Mouse (Mus musculus) limb, embryonic 14.5 days (tissue): Measurements from ENCODE around the gene Igflr1. TPM values are rescaled to one million over a fixed set of nuclear protein-coding genes. Genes with fewer than 3 reads are reported as not detected.

ENCODE experiments used
- ATAC-seq: fragments of 200-750 bp; cut with Nextera tagmentation; 2 replicates; pipeline ENCODE4 v1.8.0; 2017; ENCODE audit warnings: low read depth, moderate number of reproducible peaks, moderate TSS enrichment; ENCODE audit not compliant: low FRiP score
- DNase-seq: peaks from one replicate; pipeline ENCODE4 v3.0.0-alpha.2; 2015; ENCODE audit warnings: low spot score
- H3K27ac ChIP-seq: fragments of 300-500 bp; sonication (generic); replicated peaks from 2 replicates; pipeline ENCODE4 v1.5.1; 2014; ENCODE audit warnings: low read depth, mild to moderate bottlenecking, low read length, moderate library complexity, mixed read lengths
- H3K27me3 ChIP-seq: fragments of 300-500 bp; sonication (generic); 2 replicates; pipeline ENCODE4 v1.6.1; 2014; ENCODE audit warnings: low read length, mixed read lengths; ENCODE audit not compliant: control insufficient read depth, insufficient read depth
- H3K36me3 ChIP-seq: fragments of 300-500 bp; sonication (generic); 2 replicates; pipeline ENCODE4 v1.6.1; 2014; ENCODE audit warnings: mild to moderate bottlenecking, low read length, moderate library complexity, mixed read lengths; ENCODE audit not compliant: control insufficient read depth, insufficient read depth
- H3K4me1 ChIP-seq: fragments of 300-500 bp; sonication (generic); 2 replicates; pipeline ENCODE4 v1.6.1; 2014; ENCODE audit warnings: antibody characterized with exemption, low read length, mixed read lengths; ENCODE audit not compliant: control insufficient read depth, insufficient read depth
- H3K4me2 ChIP-seq: fragments of 300-500 bp; sonication (generic); replicated peaks from 2 replicates; pipeline ENCODE4 v1.6.1; 2014; ENCODE audit warnings: low read depth, mild to moderate bottlenecking, low read length, moderate library complexity; ENCODE audit not compliant: severe bottlenecking
- H3K4me3 ChIP-seq: fragments of 300-500 bp; sonication (generic); replicated peaks from 2 replicates; pipeline ENCODE4 v1.5.1; 2014; ENCODE audit warnings: low read length
- H3K9ac ChIP-seq: fragments of 300-500 bp; sonication (generic); 2 replicates; pipeline ENCODE4 v1.6.1; 2014; ENCODE audit warnings: mild to moderate bottlenecking, low read depth, low read length, moderate library complexity; ENCODE audit not compliant: severe bottlenecking
- H3K9me3 ChIP-seq: fragments of 300-500 bp; sonication (generic); 2 replicates; pipeline ENCODE4 v1.6.1; 2016; ENCODE audit warnings: low read length; ENCODE audit not compliant: control insufficient read depth
- POLR2A ChIP-seq: fragments of 200-500 bp; IDR thresholded peaks from 2 replicates; pipeline ENCODE4 v1.8.0; 2012; ENCODE audit warnings: inconsistent platforms, mild to moderate bottlenecking, moderate library complexity, borderline replicate concordance; ENCODE audit not compliant: insufficient read depth, insufficient read length; ENCODE audit errors: extremely low read depth
- WGBS: fragments of 180-500 bp; shearing (Covaris S2); extraction: QIAGEN DNeasy Blood & Tissue Kit; methylation state at CpG from one replicate; pipeline ENCODE4 v1.1.7; 2014; 5-methylcytosine and 5-hydroxymethylcytosine counted together
- polyA plus RNA-seq, 2 experiments: library from polyadenylated mRNA; depleted of rRNA in 1 of 2; stranded (reverse) in 1 of 2; unstranded in 1 of 2; fragments of >200 nt; fragmentation: Nextera tagmentation in 1 of 2; extraction: Ambion mirVana in 1 of 2; gene quantifications; 2 replicates each; pipeline versions ENCODE4 v1.2.1 to v1.2.3; 2012 to 2014

Gene Igflr1
- polyA plus RNA-seq, 2 experiments, result 1.7 to 5.2 TPM

DNA sequence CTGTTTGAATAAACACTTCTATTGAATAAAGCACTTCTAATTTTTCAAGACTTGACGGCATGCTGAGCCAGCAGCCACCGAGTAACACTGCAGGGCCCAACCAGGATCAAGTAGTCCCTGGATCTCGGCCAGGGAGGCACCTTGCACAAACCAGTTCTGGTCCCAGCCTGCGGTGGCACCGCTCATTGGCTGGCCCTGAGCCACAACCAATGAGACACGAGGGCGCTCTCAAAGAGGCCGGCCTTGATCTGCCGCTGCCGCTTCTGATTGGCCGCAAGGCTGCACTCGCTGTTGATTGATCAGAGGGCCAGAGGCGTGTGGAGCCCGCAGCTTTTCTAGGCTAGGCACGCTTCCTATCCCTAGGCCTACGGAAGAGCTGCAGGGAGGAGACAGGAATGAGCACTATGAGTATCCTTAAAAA is 34.7 kb downstream of the Igflr1 start:
- Histone ChIP-seq H3K4me3 (no peak overlapping the region), H3K36me3 (no peaks in the 10 kb centered on the region), H3K4me2 (no peak overlapping the region), H3K27ac (no peak overlapping the region), H3K9ac (no peak overlapping the region), H3K9me3 (no peaks in the 10 kb centered on the region), H3K4me1 (no peaks in the 10 kb centered on the region), H3K27me3 (no peaks in the 10 kb centered on the region)
- DNase-seq (peak; percentile 91), ATAC-seq (peak; percentile 93)
- 4% methylated on average over 16 of the region's 16 CpGs for WGBS
- no peak for TF ChIP-seq POLR2A

DNA sequence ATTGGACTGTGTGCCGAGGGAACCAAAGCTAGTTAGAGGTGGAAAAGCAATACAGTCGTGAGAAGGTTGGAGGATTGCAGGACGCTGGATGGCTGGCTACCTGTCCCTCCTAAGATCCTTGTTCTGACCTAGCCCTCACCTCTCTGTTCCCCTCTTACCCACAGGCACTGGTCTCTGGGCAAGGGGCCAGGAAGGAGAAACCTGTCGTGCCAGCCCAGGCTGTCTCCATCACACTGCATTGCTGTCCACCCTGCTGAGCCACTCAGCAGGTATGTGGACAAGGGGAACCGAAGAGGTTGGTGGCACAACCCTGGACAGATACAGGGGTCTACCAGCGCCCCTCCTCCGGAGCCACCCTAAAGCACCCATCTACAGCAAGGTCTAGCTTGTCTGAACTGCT is 35.4 kb downstream of the Igflr1 start:
- no peak for ATAC-seq
- no peak for DNase-seq
- no peak overlapping the region for H3K9ac ChIP-seq

GRCm38 (mm10) chr7:30602583-30602982 is 37.4 kb downstream of the Igflr1 start:
- ATAC-seq (no peak), DNase-seq (no peak)
- Histone ChIP-seq H3K4me2 (no peak overlapping the region), H3K36me3 (no peaks in the 10 kb centered on the region), H3K4me3 (no peak overlapping the region), H3K9me3 (no peaks in the 10 kb centered on the region), H3K9ac (no peak overlapping the region), H3K27me3 (no peaks in the 10 kb centered on the region), H3K27ac (no peak overlapping the region), H3K4me1 (no peaks in the 10 kb centered on the region)
- no peak for TF ChIP-seq POLR2A
- 33% methylated on average over 3 of the region's 3 CpGs for WGBS

More for the DNA sequence above, 35.4 kb downstream of the Igflr1 start:
- Histone ChIP-seq H3K27me3 (no peaks in the 10 kb centered on the region), H3K36me3 (no peaks in the 10 kb centered on the region), H3K9me3 (no peaks in the 10 kb centered on the region), H3K4me1 (no peaks in the 10 kb centered on the region), H3K27ac (no peak overlapping the region), H3K4me3 (no peak overlapping the region), H3K4me2 (no peak overlapping the region)
- WGBS, result 74% methylated on average over 7 of the region's 7 CpGs
- no peak for TF ChIP-seq POLR2A

DNA sequence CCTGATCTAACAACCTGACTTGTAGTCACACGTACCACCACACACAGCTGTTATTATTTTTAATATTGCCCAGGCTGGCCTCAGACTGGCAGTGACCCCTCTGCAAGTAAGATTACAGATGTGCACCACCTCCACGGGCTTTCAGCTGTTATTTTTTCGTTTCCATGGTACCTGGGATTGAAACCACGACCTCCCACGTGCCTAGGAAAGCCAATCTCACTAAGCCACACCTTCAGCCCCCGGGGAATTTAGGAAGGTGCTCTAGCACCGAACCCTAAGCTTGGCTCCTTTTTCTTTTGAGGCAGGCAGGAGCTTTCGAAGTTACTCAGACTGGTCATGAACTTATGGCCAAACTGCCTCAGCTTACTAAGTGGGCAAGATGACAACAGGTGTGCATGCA is 39.2 kb downstream of the Igflr1 start:
- no peaks in the 10 kb centered on the region for H3K27me3 ChIP-seq
- H3K9ac ChIP-seq, result no peak overlapping the region
- H3K4me3 ChIP-seq, result no peak overlapping the region
- no peak overlapping the region for H3K27ac ChIP-seq
- H3K9me3 ChIP-seq, result no peaks in the 10 kb centered on the region
- H3K4me2 ChIP-seq, result no peak overlapping the region
- WGBS, result 48% methylated on average over 8 of the region's 8 CpGs
- H3K36me3 ChIP-seq, result no peaks in the 10 kb centered on the region
- DNase-seq, result no peak
- ATAC-seq, result no peak
- no peaks in the 10 kb centered on the region for H3K4me1 ChIP-seq
- no peak for TF ChIP-seq POLR2A

- H3K4me1 ChIP-seq, result no peaks in the 10 kb centered on the region
- no peak overlapping the region for H3K27ac ChIP-seq
- whole genome bisulfite sequencing, result 86% methylated on average over 8 of the region's 8 CpGs
- TF ChIP-seq POLR2A, result no peak
- no peak overlapping the region for H3K4me2 ChIP-seq
- no peaks in the 10 kb centered on the region for H3K36me3 ChIP-seq
- no peaks in the 10 kb centered on the region for H3K27me3 ChIP-seq
- H3K4me3 ChIP-seq, result no peak overlapping the region
- ATAC-seq (no peak), DNase-seq (no peak)
- H3K9me3 ChIP-seq, result no peaks in the 10 kb centered on the region
- H3K9ac ChIP-seq, result no peak overlapping the region
Observed at GRCm38 (mm10) chr7:30604944-30605343, 39.7 kb downstream of the Igflr1 start.

GRCm38 (mm10) chr7:30607706-30608309 is 42.6 kb downstream of the Igflr1 start:
- Histone ChIP-seq H3K4me2 (no peak overlapping the region), H3K36me3 (no peaks in the 10 kb centered on the region), H3K9ac (no peak overlapping the region), H3K9me3 (no peaks in the 10 kb centered on the region), H3K27me3 (no peaks in the 10 kb centered on the region), H3K4me1 (no peaks in the 10 kb centered on the region), H3K4me3 (no peak overlapping the region), H3K27ac (no peak overlapping the region)
- 26% methylated on average over 8 of the region's 8 CpGs for WGBS
- no peak for TF ChIP-seq POLR2A
- ATAC-seq (no peak), DNase-seq (no peak)
